In genomic region chr7:98537967-98538573, GRCm38 (mm10) we compare ENCODE assay signal across 8 mouse cellular contexts. TPM values are rescaled to one million over a fixed set of nuclear protein-coding genes. Genes with fewer than 3 reads are reported as not detected.
DNase-seq lines count a peak whose midpoint lies in the region; ATAC-seq lines count a peak whose summit lies in the region.

No protein-coding gene starts in this region.

- 0 out of 2 replicates have a peak, but pooled peaks have one; percentile 9 for ATAC-seq in lung, embryonic 15.5 days (ENCODE audit: borderline replicate concordance, extremely low read depth, low FRiP score, low TSS enrichment)
- ATAC-seq in intestine, embryonic 16.5 days, result no peak

- H3K4me2 ChIP-seq in lung, embryonic 15.5 days, result no peak overlapping the region
- H3K4me2 ChIP-seq in intestine, embryonic 16.5 days (ENCODE audit: low read depth, low read length), result no peak overlapping the region

- H3K36me3 ChIP-seq in lung, embryonic 15.5 days, result no peaks in the 10 kb centered on the region
- no peaks in the 10 kb centered on the region for H3K36me3 ChIP-seq in intestine, embryonic 16.5 days (ENCODE audit: control insufficient read depth, insufficient read depth, low read length)

- H3K27ac ChIP-seq in lung, embryonic 15.5 days, result peak overlapping the region; percentile 75
- peak overlapping the region; percentile 71 for H3K27ac ChIP-seq in intestine, embryonic 16.5 days (ENCODE audit: low read length)

- H3K4me1 ChIP-seq in lung, embryonic 15.5 days, result peaks cover 40% of the 10 kb centered on the region
- peaks cover 10% of the 10 kb centered on the region for H3K4me1 ChIP-seq in intestine, embryonic 16.5 days (ENCODE audit: control insufficient read depth, insufficient read depth, low read length)

- peak; percentile 64 for DNase-seq in embryo, embryonic 10 days (ENCODE audit: low spot score)
- DNase-seq in embryo, embryonic 9.5 days (ENCODE audit: extremely low spot score), result no peak
- DNase-seq in lung, postnatal 10 days, result no peak
- peak; percentile 13 for DNase-seq in retina, postnatal 7 days (ENCODE audit: low read depth, low spot score)
- no peak for DNase-seq in spleen, adult 18-20 months
- DNase-seq in gastrocnemius, postnatal 10 days, result no peak

- no peaks in the 10 kb centered on the region for H3K9me3 ChIP-seq in lung, embryonic 15.5 days
- no peaks in the 10 kb centered on the region for H3K9me3 ChIP-seq in intestine, embryonic 16.5 days (ENCODE audit: control insufficient read depth, low read length)

- H3K9ac ChIP-seq in lung, embryonic 15.5 days, result no peak overlapping the region
- H3K9ac ChIP-seq in intestine, embryonic 16.5 days (ENCODE audit: low read depth, low read length), result no peak overlapping the region

- H3K4me3 ChIP-seq in lung, embryonic 15.5 days, result no peak overlapping the region
- no peak overlapping the region for H3K4me3 ChIP-seq in intestine, embryonic 16.5 days (ENCODE audit: low read length)

- no peaks in the 10 kb centered on the region for H3K27me3 ChIP-seq in lung, embryonic 15.5 days
- H3K27me3 ChIP-seq in intestine, embryonic 16.5 days (replicated peaks; ENCODE audit: control insufficient read depth, insufficient read depth, low read length), result no peaks in the 10 kb centered on the region; the same call in 1 of the 2 replicates

- WGBS in lung, embryonic 15.5 days, result 36% methylated on average over 8 of the region's 8 CpGs
- WGBS in intestine, embryonic 16.5 days, result 53% methylated on average over 8 of the region's 8 CpGs

RNA-seq across cellular contexts. Expression of gene Lrrc32, which starts 49.0 kb away (rescaled TPM):
- polyA plus RNA-seq in lung, embryonic 15.5 days (2015; fragmentation: Nextera tagmentation; extraction: Ambion mirVana), result 4.8 and 5.5 TPM in 2 replicates
- 11.3 and 13.7 TPM in 2 replicates for polyA plus RNA-seq in intestine, embryonic 16.5 days (2015; fragmentation: Nextera tagmentation; extraction: Ambion mirVana)
- total RNA-seq in gastrocnemius, postnatal 10 days (2021), result 1 to 10 TPM; 7.4 to 8.8 TPM

Comparison
In these comparisons a context has a peak if more than half of its experiments do, and no peak if none do; other contexts are left out.
1. DNase-seq: peak in embryo, embryonic 10 days (single experiment) and retina, postnatal 7 days (single experiment); none in embryo, embryonic 9.5 days (single experiment), lung, postnatal 10 days (single experiment), spleen, adult 18-20 months (0 of 2) and gastrocnemius, postnatal 10 days (single experiment).